Mouse (Mus musculus): ENCODE results near the gene Ncoa3.

Ncoa3 gene

DNA sequence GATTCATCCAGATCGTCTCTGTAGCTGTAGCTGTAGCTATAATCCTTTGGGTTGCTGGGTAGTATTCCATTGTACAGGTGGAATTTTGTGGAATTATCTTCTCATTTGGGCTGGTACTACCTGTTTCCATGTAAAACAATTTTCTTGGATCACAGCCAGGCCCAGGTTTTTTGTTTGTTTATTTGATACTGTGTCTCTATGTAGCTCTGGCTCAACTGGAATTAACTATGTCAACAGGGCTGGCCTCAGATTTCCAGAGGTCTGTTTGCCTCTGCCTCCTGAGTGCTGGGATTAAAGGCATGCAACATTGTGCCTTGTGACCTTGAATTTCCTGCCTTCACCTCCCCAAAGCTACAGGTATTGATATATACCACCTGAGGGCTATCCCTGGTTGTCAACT is 18.1 kb upstream of the Ncoa3 start:
- no peak for DNase-seq

GRCm38 (mm10) chr2:165976186-165976585 is 16.2 kb upstream of the Ncoa3 start:
- no peak for DNase-seq

GRCm38 (mm10) chr2:165976874-165977273 is 15.6 kb upstream of the Ncoa3 start:
- peak; percentile 39 for DNase-seq

GRCm38 (mm10) chr2:165978119-165978518 is 14.3 kb upstream of the Ncoa3 start:
- DNase-seq = no peak

- no peak for DNase-seq
Observed at GRCm38 (mm10) chr2:165981248-165981977, 11.0 kb upstream of the Ncoa3 start.

GRCm38 (mm10) chr2:165982512-165983389 is 9.7 kb upstream of the Ncoa3 start:
- peak; percentile 83 for DNase-seq

DNA sequence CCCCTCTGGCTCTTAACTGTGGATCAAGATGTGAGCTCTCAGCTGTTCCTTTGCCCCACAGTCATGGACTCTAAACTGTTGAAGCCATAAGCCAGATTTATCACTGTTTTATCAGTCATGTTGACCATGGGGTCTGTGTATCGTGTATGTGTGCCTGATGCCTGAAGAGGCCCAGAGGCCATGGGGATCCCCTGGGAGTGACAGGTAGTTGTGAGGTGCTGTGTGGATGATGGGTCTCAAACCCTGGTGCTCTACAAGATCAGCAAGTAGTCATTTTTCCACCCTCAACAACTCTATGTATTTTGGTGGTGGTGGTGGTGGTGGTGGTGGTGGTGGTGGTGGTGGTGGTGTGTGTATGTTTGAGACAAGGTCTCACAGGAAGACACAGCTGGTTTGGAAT is 8.1 kb upstream of the Ncoa3 start:
- no peak for DNase-seq

DNA sequence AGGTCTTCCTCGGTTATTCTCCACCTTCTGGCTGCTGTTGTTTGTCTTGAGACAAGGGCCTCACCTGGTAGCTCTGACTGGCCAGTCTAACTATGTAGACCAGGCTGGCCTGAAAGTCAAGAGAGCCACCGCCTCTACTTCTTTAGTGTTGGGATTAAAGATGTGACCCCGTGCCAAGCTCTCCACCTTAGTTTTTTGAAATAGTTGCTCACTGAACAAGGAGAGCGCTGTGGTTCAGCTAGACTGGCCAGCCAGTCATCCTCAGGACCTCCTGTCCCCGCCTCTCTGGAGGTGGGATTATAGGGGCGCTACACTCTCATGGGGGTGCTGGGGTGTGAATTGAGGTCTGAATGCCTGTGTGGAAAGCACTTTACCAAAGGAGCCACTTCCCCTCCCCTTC is 7.5 kb upstream of the Ncoa3 start:
- no peak for DNase-seq

- DNase-seq = no peak
Observed at GRCm38 (mm10) chr2:165985581-165985980, 6.9 kb upstream of the Ncoa3 start.

GRCm38 (mm10) chr2:165986921-165987453 is 5.4 kb upstream of the Ncoa3 start:
- DNase-seq = peak; percentile 64

GRCm38 (mm10) chr2:165993173-165993900 is 901 bp downstream of the Ncoa3 start:
- no peak for DNase-seq

GRCm38 (mm10) chr2:165994341-165994740 is 1.9 kb downstream of the Ncoa3 start:
- no peak for DNase-seq

DNA sequence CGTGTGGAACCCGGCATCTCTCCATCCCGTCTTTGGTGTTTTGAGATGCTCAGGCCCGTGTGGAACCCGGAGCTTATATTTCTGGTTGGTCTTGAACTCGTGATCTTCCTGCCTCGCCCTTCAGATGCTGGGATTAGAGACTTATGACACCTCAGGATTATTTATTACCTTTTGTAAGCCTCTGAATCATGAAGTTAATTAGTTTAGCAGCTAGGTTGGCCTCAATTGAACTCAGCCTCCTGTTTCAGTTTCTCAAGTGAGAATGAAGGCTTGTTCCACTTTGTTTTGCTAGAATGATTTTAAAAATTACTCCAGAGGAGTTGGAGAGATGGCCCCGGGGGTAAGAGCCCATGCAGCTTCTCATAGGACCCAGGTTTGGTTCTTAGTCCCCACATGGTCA is 3.3 kb downstream of the Ncoa3 start:
- DNase-seq = no peak

DNA sequence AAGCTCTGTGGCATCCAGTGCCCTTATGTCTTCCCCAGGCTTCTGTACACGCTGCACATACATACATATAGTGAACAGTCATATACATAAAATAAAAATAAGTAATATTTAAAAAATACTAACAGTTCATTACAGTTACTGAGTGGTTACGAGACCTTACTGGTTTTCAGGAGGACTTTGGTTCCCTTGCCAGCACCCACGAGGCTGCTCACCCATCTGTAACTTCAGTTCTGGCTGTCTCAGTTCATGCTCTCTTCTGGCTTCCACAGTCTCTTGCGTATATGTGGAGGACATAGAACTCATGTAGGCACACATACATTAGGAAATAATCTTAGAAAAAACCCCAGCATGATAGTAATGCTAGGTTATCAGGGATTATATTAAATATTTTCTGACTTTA is 3.7 kb downstream of the Ncoa3 start:
- DNase-seq = no peak

- DNase-seq = no peak
Observed at GRCm38 (mm10) chr2:165997256-165997967, 5.0 kb downstream of the Ncoa3 start.

GRCm38 (mm10) chr2:165998969-165999368 is 6.5 kb downstream of the Ncoa3 start:
- no peak for DNase-seq

DNA sequence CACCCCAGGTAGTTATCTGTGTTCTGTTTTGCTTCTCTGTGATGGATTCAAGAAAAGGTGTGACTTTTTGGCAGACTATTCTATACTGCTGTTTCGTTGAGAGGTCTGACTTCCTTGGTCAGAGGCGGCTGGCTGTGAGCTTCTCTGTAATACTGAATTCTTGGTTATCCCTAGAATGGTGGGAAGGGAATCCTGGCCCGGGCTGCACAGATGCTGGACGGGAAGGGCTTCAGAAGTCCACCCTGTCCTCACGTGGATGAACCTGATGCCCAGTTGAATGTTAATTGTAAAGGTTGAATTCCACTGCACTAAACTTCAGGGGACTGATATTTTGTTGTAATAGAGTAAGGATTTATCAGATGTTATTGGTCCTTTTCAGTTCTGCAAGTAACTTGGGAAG is 7.4 kb downstream of the Ncoa3 start:
- DNase-seq = no peak

DNA sequence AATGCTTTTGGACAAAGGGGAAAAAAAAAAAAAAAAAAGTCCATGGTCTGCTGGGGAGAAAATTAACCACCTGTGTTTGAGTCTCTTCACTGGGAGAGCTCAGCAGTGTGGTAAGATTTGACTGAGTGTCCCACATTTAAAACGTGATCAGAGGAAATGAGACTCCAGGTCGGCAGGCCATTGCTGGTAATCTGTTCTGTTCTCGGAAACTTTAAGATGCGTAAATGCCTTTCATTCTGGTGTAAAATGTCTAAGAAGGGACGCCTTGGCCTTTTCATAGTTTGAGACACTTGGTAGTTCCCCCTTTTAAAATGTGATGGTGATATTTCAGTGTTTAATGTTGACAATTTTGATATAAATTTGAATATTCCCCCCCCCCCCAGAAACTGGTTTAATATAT is 7.8 kb downstream of the Ncoa3 start:
- no peak for DNase-seq

- DNase-seq = no peak
Observed at GRCm38 (mm10) chr2:166000769-166001168, 8.3 kb downstream of the Ncoa3 start.

DNA sequence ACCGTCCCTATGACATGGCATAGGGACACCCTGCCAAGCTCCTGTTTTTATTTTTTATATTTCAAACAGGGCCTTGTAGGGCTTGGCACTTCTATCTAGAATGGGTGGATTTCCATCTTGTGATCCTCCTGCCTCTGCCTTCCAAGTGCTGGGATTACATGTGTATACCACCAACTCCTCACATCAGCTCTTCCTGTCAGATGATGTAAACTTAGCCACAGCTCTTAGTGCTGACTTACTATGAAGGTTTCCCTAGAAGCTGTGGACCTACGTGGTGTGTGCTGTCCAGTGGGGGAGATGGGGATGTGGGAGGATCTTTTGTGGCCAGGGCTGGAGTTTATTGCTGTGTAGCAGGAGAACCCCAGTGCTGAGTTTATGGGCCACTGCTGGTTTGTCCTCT is 8.9 kb downstream of the Ncoa3 start:
- no peak for DNase-seq

DNA sequence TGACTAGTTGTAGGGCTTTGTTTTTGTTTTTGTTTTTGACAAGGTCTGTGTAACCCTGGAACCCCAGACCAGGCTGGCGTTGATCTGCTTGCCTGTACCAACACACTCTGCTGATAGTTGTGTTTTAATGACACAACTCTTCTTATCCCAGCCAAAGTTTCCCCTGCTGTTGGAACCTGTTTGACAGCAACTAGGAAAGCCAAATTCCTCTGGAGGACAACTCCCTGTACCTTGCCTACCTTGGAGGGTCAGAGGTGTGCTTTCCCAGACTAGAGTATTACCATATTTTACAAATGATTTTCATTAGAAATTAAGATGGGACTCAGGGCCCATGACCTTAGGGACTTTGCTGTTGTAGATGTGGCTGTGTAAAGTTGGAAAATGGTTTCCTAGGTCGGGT is 9.3 kb downstream of the Ncoa3 start:
- DNase-seq = no peak

DNA sequence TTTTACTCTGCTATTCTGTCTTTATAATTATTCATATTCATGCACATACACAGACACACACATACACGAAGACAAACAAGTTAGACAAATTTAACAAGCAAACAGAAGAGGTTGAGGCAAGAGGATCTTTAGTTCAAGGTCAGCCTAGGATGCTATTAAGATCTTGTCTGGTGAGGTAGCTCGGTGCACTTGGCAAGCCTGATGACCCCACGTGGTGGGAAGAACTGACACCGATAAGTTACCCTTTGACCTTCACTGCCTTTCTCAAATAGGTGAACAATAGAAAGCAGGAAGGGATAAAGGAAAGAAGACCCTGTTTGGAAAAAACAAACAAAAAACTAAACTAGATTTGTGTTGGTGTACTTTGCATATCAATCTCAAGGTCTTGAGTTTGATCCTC is 10.0 kb downstream of the Ncoa3 start:
- no peak for DNase-seq

DNA sequence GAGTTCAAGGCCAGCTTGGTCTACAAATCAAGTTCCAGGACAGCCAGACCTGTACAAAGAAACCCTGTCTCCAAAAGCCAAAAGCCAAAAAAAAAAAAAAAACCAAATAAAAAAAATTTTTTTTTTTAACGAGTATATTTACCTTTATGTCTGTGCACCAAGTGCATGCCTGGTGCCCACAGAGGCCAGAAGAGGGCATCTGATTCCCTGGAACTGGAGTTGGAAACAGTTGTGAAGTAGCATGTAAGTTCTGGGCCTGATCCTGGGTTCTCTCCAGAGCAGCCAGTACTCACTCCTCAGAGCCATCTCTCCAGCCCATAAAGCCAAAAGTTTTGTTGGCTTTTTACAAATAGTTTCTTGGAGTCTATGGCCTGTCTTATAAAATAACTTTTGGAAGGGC is 10.6 kb downstream of the Ncoa3 start:
- DNase-seq = no peak

Data from liver (tissue).